Mouse (Mus musculus) hematopoietic multipotent progenitor cell, adult 10-12 weeks (in vitro differentiated cells): Measurements from ENCODE around the gene Lrrc74b. TPM values are rescaled to one million over a fixed set of nuclear protein-coding genes. Genes with fewer than 3 reads are reported as not detected.

Source experiments
- polyA plus RNA-seq: library from polyadenylated mRNA; stranded (reverse); fragments of >175 nt; gene quantifications from 2 replicates; pipeline ENCODE4 v1.2.3, GENCODE M21; 2012; ENCODE audit warnings: low replicate concordance

Lrrc74b gene
- not detected in 2 replicates for polyA plus RNA-seq

GRCm38 (mm10) chr16:17561128-17561750 is at the start of gene Lrrc74b:
TSS of gene Lrrc74b (minus strand) at chr16:17561247.

DNA sequence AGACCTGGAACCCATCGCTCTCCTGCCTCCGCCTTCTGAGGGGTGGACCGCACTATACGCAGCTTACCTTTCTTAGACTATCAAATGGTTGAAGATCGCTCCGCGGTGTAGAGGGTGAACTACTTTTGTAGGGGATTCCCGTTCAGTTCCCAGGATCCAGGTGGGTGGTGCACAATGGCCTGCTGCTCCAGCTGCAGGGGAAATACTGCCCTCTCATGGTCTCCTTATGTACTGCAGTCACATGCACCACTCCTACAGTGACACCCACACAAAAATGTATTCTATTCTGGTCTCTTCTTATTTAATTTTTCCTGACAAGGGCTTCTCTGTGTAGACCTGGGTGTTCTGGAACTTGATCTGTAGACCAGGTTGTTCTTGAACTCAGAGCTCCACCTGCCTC is 22.0 kb upstream of the Lrrc74b start, which contains the start of gene Slc7a4:
Gene Slc7a4 (minus strand): TSS at position 151 of the 400 bp plus-strand sequence.

GRCm38 (mm10) chr16:17561751-17562208 is 733 bp upstream of the Lrrc74b start, which contains the start of gene P2rx6:
TSS of gene P2rx6 (plus strand) at chr16:17561885.

DNA sequence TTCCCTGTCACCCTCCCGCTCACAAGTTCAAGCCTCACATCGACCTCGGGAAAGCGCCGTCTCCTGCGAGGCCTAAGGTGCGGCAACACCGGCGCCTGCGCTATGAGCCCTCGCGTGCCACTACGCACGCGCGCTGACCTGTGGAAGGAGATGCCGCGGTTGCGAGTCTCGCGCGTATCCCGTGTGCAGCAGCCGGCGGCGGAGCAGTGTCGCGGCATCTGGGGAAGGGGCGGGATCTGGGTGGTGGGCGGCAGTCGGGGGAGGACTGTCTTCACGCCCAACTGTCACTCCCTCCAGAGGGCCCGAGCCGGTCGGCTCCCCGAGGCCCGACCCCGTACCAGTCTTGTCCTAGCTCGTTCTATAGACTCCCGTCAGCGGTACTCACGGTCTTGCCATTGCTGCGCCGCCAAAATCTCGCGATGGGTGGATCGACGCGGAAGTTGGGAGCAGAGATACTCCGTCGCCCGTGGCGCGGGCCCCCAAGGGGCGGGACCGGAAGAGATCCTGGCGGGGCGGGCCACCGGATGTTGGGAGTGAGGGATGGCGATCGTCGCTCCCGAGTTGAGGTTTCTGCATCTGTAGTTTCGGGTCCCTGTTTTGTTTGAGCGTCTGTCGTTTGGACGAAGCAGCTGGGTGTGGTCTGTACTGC is 30.3 kb downstream of the Lrrc74b start, which contains the start of gene Thap7:
Gene Thap7 (minus strand): TSS at position 497 of the 649 bp plus-strand sequence.

DNA sequence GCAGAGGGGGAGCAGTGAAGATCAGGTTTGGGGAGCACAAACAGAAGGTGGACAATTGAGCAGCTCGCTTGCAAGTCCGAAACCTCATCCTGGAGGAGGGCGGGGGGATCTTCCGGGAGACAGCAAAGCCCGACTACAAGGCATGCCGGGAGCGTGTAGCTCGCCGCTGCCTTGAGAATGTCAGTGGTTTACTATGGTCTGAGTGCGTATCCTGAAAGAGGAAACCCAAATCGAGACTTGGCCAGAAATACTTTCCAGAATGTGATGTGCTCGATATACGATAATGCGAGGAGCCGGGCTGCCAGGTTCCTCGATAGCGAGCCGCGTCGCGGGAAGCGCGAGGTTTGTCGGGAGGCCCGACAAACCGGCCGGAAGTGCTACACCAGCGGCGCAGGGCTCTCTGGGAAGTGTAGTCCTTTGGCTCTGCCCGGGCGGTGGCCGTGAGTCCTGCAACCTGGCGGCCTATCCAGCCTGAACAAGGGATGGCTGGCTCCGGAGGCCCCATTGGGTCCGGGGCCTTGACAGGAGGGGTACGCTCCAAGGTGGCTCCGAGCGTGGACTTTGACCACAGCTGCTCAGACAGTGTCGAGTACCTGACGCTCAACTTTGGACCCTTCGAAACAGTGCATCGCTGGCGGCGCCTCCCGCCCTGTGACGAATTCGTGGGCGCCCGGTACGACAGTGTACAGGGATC is 52.4 kb downstream of the Lrrc74b start, which contains the start of gene Lztr1:
Gene Lztr1 (plus strand): TSS at position 143 of the 694 bp plus-strand sequence.

Other genes starting within 250 kb of the Lrrc74b start
- gene Serpind1, start 229.9 kb downstream of the Lrrc74b start, polyA plus RNA-seq = not detected in 2 replicates
- gene Snap29, start 155.3 kb downstream of the Lrrc74b start, polyA plus RNA-seq = 10.6 and 14.6 TPM in 2 replicates
- gene Pi4ka, start 154.9 kb downstream of the Lrrc74b start, polyA plus RNA-seq = 11.3 and 38.5 TPM in 2 replicates
- gene Crkl, start 109.3 kb downstream of the Lrrc74b start, polyA plus RNA-seq = 26.5 and 55.6 TPM in 2 replicates
- not detected in 2 replicates for gene Aifm3, start 71.6 kb downstream of the Lrrc74b start, polyA plus RNA-seq
- gene Lztr1, start 52.6 kb downstream of the Lrrc74b start, polyA plus RNA-seq = 31.8 and 40.5 TPM in 2 replicates
- 135 and 167 TPM in 2 replicates for gene Thap7, start 30.1 kb downstream of the Lrrc74b start, polyA plus RNA-seq
- gene P2rx6, start 638 bp upstream of the Lrrc74b start, polyA plus RNA-seq = 0.04 TPM in 1 of 2 replicates, not detected in the other
- gene Slc7a4, start 22.0 kb upstream of the Lrrc74b start, polyA plus RNA-seq = 0.38 and 0.89 TPM in 2 replicates
- gene Smpd4, start 58.1 kb upstream of the Lrrc74b start, polyA plus RNA-seq = 4.3 and 26.9 TPM in 2 replicates
- gene Ccdc74a, start 85.2 kb upstream of the Lrrc74b start, polyA plus RNA-seq = 0.43 and 5.8 TPM in 2 replicates
- gene Med15, start 171.6 kb upstream of the Lrrc74b start, polyA plus RNA-seq = 168 and 199 TPM in 2 replicates
- 4.9 and 14.8 TPM in 2 replicates for gene Klhl22, start 198.4 kb upstream of the Lrrc74b start, polyA plus RNA-seq
- gene Scarf2, start 236.0 kb upstream of the Lrrc74b start, polyA plus RNA-seq = 1.3 and 4.3 TPM in 2 replicates